Mouse (Mus musculus) ES-E14 (cell line): Measurements from ENCODE around the gene Golga7b.

ENCODE experiments used
- CHD2 ChIP-seq: IDR thresholded peaks from 2 replicates; pipeline ENCODE4 v1.6.1; 2014; ENCODE audit warnings: mild to moderate bottlenecking, low read depth, low read length, inconsistent platforms
- MAFK ChIP-seq: IDR thresholded peaks from 2 replicates; pipeline ENCODE4 v1.6.1; 2014; ENCODE audit warnings: mild to moderate bottlenecking, low read depth, low read length, inconsistent platforms; ENCODE audit not compliant: insufficient read depth
- ZNF384 ChIP-seq: IDR thresholded peaks from 2 replicates; pipeline ENCODE4 v1.6.1; 2012; ENCODE audit warnings: low read depth, low read length, inconsistent platforms

DNA sequence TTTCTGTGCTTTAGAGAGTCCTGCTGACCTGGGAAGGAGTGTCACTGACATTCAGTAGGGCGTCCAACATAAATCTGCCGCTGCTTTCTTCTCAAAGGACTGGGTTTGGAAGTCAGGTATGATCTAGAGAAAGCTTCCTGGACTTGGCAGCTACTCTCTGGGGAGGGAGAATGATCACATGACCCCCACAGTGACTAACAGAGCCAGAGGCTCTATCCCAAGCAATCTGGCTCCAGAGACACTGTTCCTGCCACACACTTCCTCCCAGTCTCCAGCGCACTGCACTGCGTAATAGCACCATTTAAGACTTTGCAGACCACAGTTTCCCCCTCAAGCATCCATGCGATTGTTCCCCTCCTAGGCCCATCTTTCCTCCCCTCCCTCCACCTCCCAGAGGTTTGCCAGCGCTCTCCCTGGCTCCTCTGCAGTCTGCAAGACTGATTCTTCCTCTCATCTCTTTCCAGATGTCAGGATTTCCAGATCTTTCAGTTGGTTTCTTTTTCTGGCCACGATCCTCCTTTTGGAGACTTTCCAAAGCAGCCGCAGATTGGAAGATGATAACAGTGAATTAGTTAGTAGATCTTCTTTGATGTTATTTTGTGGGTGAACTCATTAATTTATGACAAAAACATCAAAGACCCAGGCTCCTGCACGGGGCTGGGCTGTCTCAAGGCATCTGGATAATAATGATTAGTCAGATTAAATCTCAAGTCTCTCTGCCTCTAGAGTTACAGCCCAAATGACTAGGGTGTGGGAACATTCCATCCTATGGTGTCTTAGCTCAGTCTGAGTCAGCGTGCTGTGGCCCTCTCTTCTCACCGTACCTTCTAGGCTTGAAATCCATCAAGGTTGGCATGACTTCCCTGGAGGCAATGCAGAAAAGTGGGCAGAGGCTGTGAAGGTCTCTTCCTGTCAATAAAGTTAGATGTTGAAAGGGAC, 2.9 kb downstream of the Golga7b start:
- no peak for TF ChIP-seq CHD2
- no peak for TF ChIP-seq ZNF384
- TF ChIP-seq MAFK, result no peak
